In genomic region chr11:19138423-19138822, GRCm38 (mm10) we compare ENCODE assay signal across 8 mouse cellular contexts.
DNase-seq lines count a peak whose midpoint lies in the region; ATAC-seq and TF ChIP-seq lines count a peak whose summit lies in the region.

No protein-coding gene starts in this region.

- intact Hi-C loops in heart, postnatal 36 days (cut with DNase I): no loop called here

- H3K79me2 ChIP-seq in liver, adult 2 months (ENCODE audit: control insufficient read depth, insufficient read depth, low read length): no peaks in the 10 kb centered on the region

- H3K9ac ChIP-seq in liver, adult 2 months (ENCODE audit: low read depth, low read length): no peak overlapping the region
- no peak overlapping the region for H3K9ac ChIP-seq in liver, embryonic 12.5 days

- no peak overlapping the region for H3K4me2 ChIP-seq in liver, embryonic 12.5 days

- H3K36me3 ChIP-seq in liver, adult 2 months (ENCODE audit: control insufficient read depth, insufficient read depth, low read length): no peaks in the 10 kb centered on the region
- H3K36me3 ChIP-seq in liver, embryonic 12.5 days: no peaks in the 10 kb centered on the region

- no peak overlapping the region for H3K27ac ChIP-seq in liver, adult 2 months (replicated peaks; ENCODE audit: insufficient read depth, low read depth, low read length)
- H3K27ac ChIP-seq in liver, embryonic 12.5 days: no peak overlapping the region

- no peaks in the 10 kb centered on the region for H3K4me1 ChIP-seq in liver, adult 2 months (ENCODE audit: control insufficient read depth, insufficient read depth, low read length)
- no peaks in the 10 kb centered on the region for H3K4me1 ChIP-seq in liver, embryonic 12.5 days
- no peaks in the 10 kb centered on the region for H3K4me1 ChIP-seq in lung, adult 2 months (ENCODE audit: control insufficient read depth, insufficient read depth, low read length)

- 82% methylated on average over 5 of the region's 5 CpGs for WGBS in liver, adult 2 months
- WGBS in liver, embryonic 12.5 days (ENCODE audit: insufficient replicate concordance): 75% methylated on average over 5 of the region's 5 CpGs
- 67% methylated on average over 5 of the region's 5 CpGs for WGBS in lung, adult 2 months

- H3K27me3 ChIP-seq in liver, adult 2 months (ENCODE audit: control insufficient read depth, insufficient read depth, low read length): no peaks in the 10 kb centered on the region
- H3K27me3 ChIP-seq in liver, embryonic 12.5 days (replicated peaks): no peaks in the 10 kb centered on the region

- peak; percentile 27 for DNase-seq in adrenal gland, postnatal 10 days
- DNase-seq in adrenal gland, postnatal 36 days: no peak
- DNase-seq in liver, adult 2 months (ENCODE audit: extremely low read depth, low read depth, low spot score): peak; percentile 12
- DNase-seq in heart, postnatal 36 days: peak; percentile 72 to 78
- peak; percentile 19 for DNase-seq in lung, adult 2 months
- DNase-seq in spleen, postnatal 4 days (ENCODE audit: low spot score in 2 of 2): no peak
- DNase-seq in thymus, postnatal 10 days (ENCODE audit: low spot score in 2 of 2): no peak

- no peaks in the 10 kb centered on the region for H3K9me3 ChIP-seq in liver, embryonic 12.5 days (replicated peaks)

- no peak for TF ChIP-seq POLR2A in liver, adult 2 months (IDR thresholded peaks at IDR 0.05; ENCODE audit: extremely low read depth, insufficient read depth, low read length)
- TF ChIP-seq POLR2A in lung, adult 2 months (IDR thresholded peaks at IDR 0.05; ENCODE audit: borderline replicate concordance, extremely low read depth, low read depth, low read length): no peak

- no peak for ATAC-seq in liver, embryonic 12.5 days

- H3K4me3 ChIP-seq in liver, adult 2 months (ENCODE audit: insufficient read depth, low read depth, low read length): no peak overlapping the region
- no peak overlapping the region for H3K4me3 ChIP-seq in liver, embryonic 12.5 days
- no peak overlapping the region for H3K4me3 ChIP-seq in lung, adult 2 months (replicated peaks; ENCODE audit: extremely low read depth, low read depth, low read length)

- no peak for TF ChIP-seq CTCF in liver, adult 2 months (IDR thresholded peaks at IDR 0.05; ENCODE audit: low read depth, low read length)
- no peak for TF ChIP-seq CTCF in lung, adult 2 months (IDR thresholded peaks at IDR 0.05; ENCODE audit: insufficient read depth, low read length)

Comparison
In these comparisons a context has a peak if more than half of its experiments do, and no peak if none do; other contexts are left out.
1. DNase-seq: peak in adrenal gland, postnatal 10 days (single experiment), liver, adult 2 months (single experiment), heart, postnatal 36 days (2 of 2) and lung, adult 2 months (single experiment); none in adrenal gland, postnatal 36 days (0 of 2), spleen, postnatal 4 days (0 of 2) and thymus, postnatal 10 days (0 of 2).